8 mouse cellular contexts compared by ENCODE assay signal in the genomic region with DNA sequence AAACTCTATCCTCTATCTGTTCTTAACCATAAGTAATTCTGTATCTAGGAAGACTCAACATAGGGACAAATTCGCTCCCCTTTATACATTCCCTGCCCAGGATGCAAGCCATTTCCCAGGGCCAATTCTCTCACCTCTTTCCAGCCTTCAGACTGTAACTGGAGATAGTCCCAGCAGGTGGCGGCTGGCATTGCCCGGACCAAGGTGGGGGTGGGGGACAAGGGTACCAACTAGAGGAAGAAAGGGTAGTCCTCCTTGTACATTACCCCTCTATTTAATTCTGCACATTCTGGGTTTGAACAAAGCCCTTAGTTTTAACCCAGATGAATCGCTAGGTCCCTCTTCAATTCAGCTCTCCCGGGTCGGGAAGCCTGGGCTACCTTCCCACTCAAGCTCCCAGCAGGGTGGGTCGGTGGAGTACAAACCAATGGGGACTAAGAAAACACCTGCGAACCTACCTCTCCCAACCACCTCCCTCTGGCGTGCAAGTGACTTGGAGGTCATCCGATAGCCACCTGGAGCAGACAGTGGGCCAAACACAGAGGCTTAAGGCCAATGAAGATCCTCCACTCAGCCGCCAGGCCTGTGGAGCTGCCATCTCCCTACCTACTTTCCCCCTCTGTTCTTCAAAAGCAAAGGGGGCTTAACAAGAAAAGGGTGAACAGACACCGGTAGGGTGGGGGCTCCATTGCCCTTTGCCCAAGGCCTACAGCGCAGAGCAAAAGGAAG. TPM values are rescaled to one million over a fixed set of nuclear protein-coding genes. Genes with fewer than 3 reads are reported as not detected.
DNase-seq lines count a peak whose midpoint lies in the region; ATAC-seq and TF ChIP-seq lines count a peak whose summit lies in the region.

No protein-coding gene starts in this region.

- no peaks in the 10 kb centered on the region for H3K27me3 ChIP-seq in MEL (ENCODE audit: control insufficient read depth in 1 of 2, insufficient read depth in 2 of 2, low read length in 2 of 2)
- H3K27me3 ChIP-seq in forebrain, embryonic 11.5 days (ENCODE audit: control insufficient read depth, insufficient read depth, low read length): no peaks in the 10 kb centered on the region
- H3K27me3 ChIP-seq in midbrain, postnatal 0 days (ENCODE audit: insufficient read depth, low read length): no peaks in the 10 kb centered on the region

- ATAC-seq in forebrain, embryonic 11.5 days (replicated peaks; ENCODE audit: low FRiP score): no peak
- ATAC-seq in midbrain, postnatal 0 days (ENCODE audit: low FRiP score): no peak

- peak overlapping the region; percentile 98 for H3K4me2 ChIP-seq in forebrain, embryonic 11.5 days (ENCODE audit: low read depth, low read length, severe bottlenecking)
- peak overlapping the region; percentile 97 for H3K4me2 ChIP-seq in midbrain, postnatal 0 days (ENCODE audit: low read depth, low read length, poor library complexity, severe bottlenecking)

- intact Hi-C loops in heart, postnatal 25 days (cut with DNase I): no loop called here

- peaks cover 0 to 13% of the 10 kb centered on the region in 2 experiments; a peak in 3 of 4 replicates for H3K36me3 ChIP-seq in MEL (ENCODE audit: control insufficient read depth in 1 of 2, insufficient read depth in 2 of 2, low read length in 2 of 2)
- peaks cover 11% of the 10 kb centered on the region for H3K36me3 ChIP-seq in forebrain, embryonic 11.5 days (ENCODE audit: control insufficient read depth, insufficient read depth, low read length)
- peaks cover 27% of the 10 kb centered on the region for H3K36me3 ChIP-seq in midbrain, postnatal 0 days (ENCODE audit: insufficient read depth, low read length)

- 11% methylated on average over 13 of the region's 13 CpGs for WGBS in forebrain, embryonic 11.5 days
- WGBS in midbrain, postnatal 0 days: 11% methylated on average over 13 of the region's 13 CpGs

- no peak for TF ChIP-seq POLR2A in MEL (IDR thresholded peaks at IDR 0.05; ENCODE audit: control insufficient read depth in 1 of 2, insufficient read depth in 1 of 2, low read depth in 1 of 2, low read length in 2 of 2, poor library complexity in 1 of 2)

- no peak for TF ChIP-seq RAD21 in MEL (IDR thresholded peaks at IDR 0.05; ENCODE audit: low read depth, low read length)

- H3K27ac ChIP-seq in MEL (ENCODE audit: control insufficient read depth, low read depth, low read length): no peak overlapping the region
- H3K27ac ChIP-seq in forebrain, embryonic 11.5 days (ENCODE audit: low read depth, low read length): no peak overlapping the region
- H3K27ac ChIP-seq in midbrain, postnatal 0 days (ENCODE audit: low read depth, low read length): no peak overlapping the region

- peak; percentile 22 to 27 for DNase-seq in heart, adult 18-20 months
- DNase-seq in heart, postnatal 25 days (ENCODE audit: low spot score): no peak
- no peak for DNase-seq in MEL (ENCODE audit: low read depth, low spot score)
- DNase-seq in forebrain, embryonic 11.5 days (ENCODE audit: low spot score): no peak
- peak; percentile 29 for DNase-seq in kidney, adult 9 months
- no peak for DNase-seq in midbrain, postnatal 0 days (ENCODE audit: low spot score)
- DNase-seq in right cerebral cortex, adult 18-20 months: no peak
- DNase-seq in spleen, postnatal 36 days (ENCODE audit: low spot score in 2 of 2): no peak

- peaks cover 4 to 15% of the 10 kb centered on the region in 2 experiments for H3K4me1 ChIP-seq in MEL (ENCODE audit: control insufficient read depth in 1 of 2, insufficient read depth in 2 of 2, low read length in 2 of 2)
- H3K4me1 ChIP-seq in forebrain, embryonic 11.5 days (replicated peaks; ENCODE audit: control insufficient read depth, insufficient read depth, low read length): peaks cover 11% of the 10 kb centered on the region; the same call in 1 of the 2 replicates
- H3K4me1 ChIP-seq in midbrain, postnatal 0 days (ENCODE audit: insufficient read depth, low read length): peaks cover 11% of the 10 kb centered on the region; the same call in 1 of the 2 replicates

- no peaks in the 10 kb centered on the region for H3K9me3 ChIP-seq in MEL (replicated peaks; ENCODE audit: insufficient read depth, low read length)
- no peaks in the 10 kb centered on the region for H3K9me3 ChIP-seq in forebrain, embryonic 11.5 days (ENCODE audit: control insufficient read depth, low read length)
- no peaks in the 10 kb centered on the region for H3K9me3 ChIP-seq in midbrain, postnatal 0 days (ENCODE audit: low read length)

- H3K79me2 ChIP-seq in MEL (ENCODE audit: control insufficient read depth, insufficient read depth, low read length, poor library complexity): peaks cover 24% of the 10 kb centered on the region

- TF ChIP-seq CTCF in MEL (IDR thresholded peaks at IDR 0.05 in 2 of 3, conservative IDR thresholded peaks at IDR 0.05 in 1 of 3; ENCODE audit: control insufficient read depth in 1 of 3, insufficient read depth in 1 of 3, low read depth in 2 of 3, low read length in 3 of 3, poor library complexity in 1 of 3, severe bottlenecking in 1 of 3): no peak
- no peak for TF ChIP-seq CTCF in midbrain, postnatal 0 days (IDR thresholded peaks at IDR 0.05)

- H3K4me3 ChIP-seq in MEL (ENCODE audit: control insufficient read depth in 1 of 2, insufficient read depth in 1 of 2, low read depth in 2 of 2, low read length in 2 of 2): peak overlapping the region; percentile 64 to 71
- peak overlapping the region; percentile 85 for H3K4me3 ChIP-seq in forebrain, embryonic 11.5 days (ENCODE audit: low read depth, low read length)
- peak overlapping the region; percentile 65 for H3K4me3 ChIP-seq in midbrain, postnatal 0 days (ENCODE audit: low read depth, low read length)

- no peak for TF ChIP-seq EP300 in MEL (IDR thresholded peaks at IDR 0.05; ENCODE audit: low read depth in 1 of 2, low read length in 2 of 2)

- H3K9ac ChIP-seq in MEL (ENCODE audit: control insufficient read depth, low read depth, low read length, poor library complexity, severe bottlenecking): peak overlapping the region; percentile 83
- H3K9ac ChIP-seq in forebrain, embryonic 11.5 days (ENCODE audit: low read length): peak overlapping the region; percentile 83
- H3K9ac ChIP-seq in midbrain, postnatal 0 days (replicated peaks; ENCODE audit: low read length, poor library complexity, severe bottlenecking): peak overlapping the region; percentile 85

TF ChIP-seq in MEL, 35 proteins besides CTCF, POLR2A, EP300 and RAD21 (continues in another document):
- TF ChIP-seq CHD1 (IDR thresholded peaks at IDR 0.05; ENCODE audit: low read depth, low read length): no peak
- TF ChIP-seq MYB (IDR thresholded peaks at IDR 0.05; ENCODE audit: low read depth, low read length): no peak
- TF ChIP-seq POLR2AphosphoS5 (IDR thresholded peaks at IDR 0.05; ENCODE audit: borderline replicate concordance, low read depth, low read length): no peak
- no peak for TF ChIP-seq GABPA (IDR thresholded peaks at IDR 0.05; ENCODE audit: low read depth, low read length)
- no peak for TF ChIP-seq ZMIZ1 (IDR thresholded peaks at IDR 0.05; ENCODE audit: low read depth, low read length)
- no peak for TF ChIP-seq UBTF (IDR thresholded peaks at IDR 0.05; ENCODE audit: borderline replicate concordance, insufficient read depth, low read depth, low read length)
- TF ChIP-seq ZKSCAN1 (IDR thresholded peaks at IDR 0.05; ENCODE audit: low read depth, low read length): no peak
- TF ChIP-seq NRF1 (IDR thresholded peaks at IDR 0.05; ENCODE audit: insufficient read depth, low read depth, low read length, poor library complexity, severe bottlenecking): no peak
- no peak for TF ChIP-seq HCFC1 (IDR thresholded peaks at IDR 0.05; ENCODE audit: low read depth, low read length)
- TF ChIP-seq SIN3A (IDR thresholded peaks at IDR 0.05; ENCODE audit: low read length): no peak
- TF ChIP-seq ELF1 (IDR thresholded peaks at IDR 0.05; ENCODE audit: low read depth, low read length): no peak

RNA-seq across cellular contexts. Expression of a gene that starts 1.4 kb away (rescaled TPM):
- 10 to 100 TPM; 10.3 to 12.0 TPM for total RNA-seq in heart, adult 18-20 months (2021)
- total RNA-seq in heart, postnatal 25 days (2021): 10 to 100 TPM; 10.8 to 11.1 TPM
- 14.5 and 16.2 TPM in 2 replicates for total RNA-seq in MEL (2012; rRNA removed)
- polyA plus RNA-seq in MEL (2012; ENCODE audit: insufficient read depth in 1 of 2, insufficient read length in 2 of 2, low read depth in 1 of 2, low replicate concordance in 2 of 2, missing spikeins in 1 of 2): 10 to 100 TPM in 1 of 2 experiments, not detected in 1; 36.6 TPM
- 43.1 and 44.2 TPM in 2 replicates for polyA plus RNA-seq in forebrain, embryonic 11.5 days (2014; fragmentation: Nextera tagmentation; extraction: Ambion mirVana)
- total RNA-seq in midbrain, postnatal 0 days (2014; rRNA removed): 25.7 and 30.0 TPM in 2 replicates
- 13.3 and 15.6 TPM in 2 replicates for polyA plus RNA-seq in midbrain, postnatal 0 days (2015; fragmentation: Nextera tagmentation; extraction: Ambion mirVana)

RNA-seq across cellular contexts. Expression of a gene that starts 28.6 kb away (rescaled TPM):
- 100 to 1,000 TPM; 146 to 151 TPM for total RNA-seq in heart, adult 18-20 months (2021)
- total RNA-seq in heart, postnatal 25 days (2021): 100 to 1,000 TPM; 119 to 129 TPM
- total RNA-seq in MEL (2012; rRNA removed): 631 and 709 TPM in 2 replicates
- 100 to 1,000 TPM in 1 of 2 experiments, not detected in 1; 816 TPM for polyA plus RNA-seq in MEL (2012; ENCODE audit: insufficient read depth in 1 of 2, insufficient read length in 2 of 2, low read depth in 1 of 2, low replicate concordance in 2 of 2, missing spikeins in 1 of 2)
- 312 and 325 TPM in 2 replicates for polyA plus RNA-seq in forebrain, embryonic 11.5 days (2014; fragmentation: Nextera tagmentation; extraction: Ambion mirVana)
- total RNA-seq in midbrain, postnatal 0 days (2014; rRNA removed): 179 and 200 TPM in 2 replicates
- 262 and 267 TPM in 2 replicates for polyA plus RNA-seq in midbrain, postnatal 0 days (2015; fragmentation: Nextera tagmentation; extraction: Ambion mirVana)

RNA-seq across cellular contexts. Expression of a gene that starts 39.3 kb away (rescaled TPM):
- total RNA-seq in heart, adult 18-20 months (2021): 10 to 100 TPM; 23.7 to 26.6 TPM
- total RNA-seq in heart, postnatal 25 days (2021): 10 to 100 TPM; 25.3 to 27.0 TPM
- total RNA-seq in MEL (2012; rRNA removed): 45.0 and 45.1 TPM in 2 replicates
- polyA plus RNA-seq in MEL (2012; ENCODE audit: insufficient read depth in 1 of 2, insufficient read length in 2 of 2, low read depth in 1 of 2, low replicate concordance in 2 of 2, missing spikeins in 1 of 2): 10 to 100 TPM in 1 of 2 experiments, not detected in 1; 56.7 TPM
- polyA plus RNA-seq in forebrain, embryonic 11.5 days (2014; fragmentation: Nextera tagmentation; extraction: Ambion mirVana): 23.1 and 23.9 TPM in 2 replicates
- 55.0 and 60.7 TPM in 2 replicates for total RNA-seq in midbrain, postnatal 0 days (2014; rRNA removed)
- polyA plus RNA-seq in midbrain, postnatal 0 days (2015; fragmentation: Nextera tagmentation; extraction: Ambion mirVana): 21.0 and 24.3 TPM in 2 replicates

RNA-seq across cellular contexts. Expression of a gene that starts 60.0 kb away (rescaled TPM):
- total RNA-seq in heart, adult 18-20 months (2021): 1 to 10 TPM; 5.4 to 8.8 TPM
- 1 to 10 TPM; 6.2 to 6.9 TPM for total RNA-seq in heart, postnatal 25 days (2021)
- total RNA-seq in MEL (2012; rRNA removed): 9.5 and 10.0 TPM in 2 replicates
- 10 to 100 TPM in 1 of 2 experiments, not detected in 1; 19.4 TPM for polyA plus RNA-seq in MEL (2012; ENCODE audit: insufficient read depth in 1 of 2, insufficient read length in 2 of 2, low read depth in 1 of 2, low replicate concordance in 2 of 2, missing spikeins in 1 of 2)
- polyA plus RNA-seq in forebrain, embryonic 11.5 days (2014; fragmentation: Nextera tagmentation; extraction: Ambion mirVana): 8.1 and 10.1 TPM in 2 replicates
- total RNA-seq in midbrain, postnatal 0 days (2014; rRNA removed): 17.5 and 25.1 TPM in 2 replicates
- 6.0 and 6.9 TPM in 2 replicates for polyA plus RNA-seq in midbrain, postnatal 0 days (2015; fragmentation: Nextera tagmentation; extraction: Ambion mirVana)

Comparison
In these comparisons a context has a peak if more than half of its experiments do, and no peak if none do; other contexts are left out.
1. DNase-seq: peak in heart, adult 18-20 months (2 of 2) and kidney, adult 9 months (single experiment); none in heart, postnatal 25 days (single experiment), MEL (single experiment), forebrain, embryonic 11.5 days (single experiment), midbrain, postnatal 0 days (single experiment), right cerebral cortex, adult 18-20 months (single experiment) and spleen, postnatal 36 days (0 of 2).
2. Peak in every context shown above with its lines, with median percentiles within 50 percentile points of each other: H3K4me3 ChIP-seq and H3K9ac ChIP-seq.